Mouse (Mus musculus) gonadal fat pad, adult 2 months (tissue): ENCODE results near the gene Evpl. TPM values are rescaled to one million over a fixed set of nuclear protein-coding genes. Genes with fewer than 3 reads are reported as not detected.
"Not testable (repeated sequence)": the region's sequence is repeated elsewhere in the genome, so short reads cannot be mapped to it uniquely, and the experiment has no call there.

Source experiments
- DNase-seq: peaks from one replicate; pipeline ENCODE4 v3.0.0-alpha.2; 2012; ENCODE audit warnings: low read depth
- polyA plus RNA-seq: library from polyadenylated mRNA; depleted of rRNA; stranded (reverse); fragments of >200 nt; gene quantifications from 2 replicates; pipeline ENCODE4 v1.2.3, GENCODE M21; 2012; rRNA removed

Evpl gene
- polyA plus RNA-seq: 1.2 TPM in 2 replicates

DNA sequence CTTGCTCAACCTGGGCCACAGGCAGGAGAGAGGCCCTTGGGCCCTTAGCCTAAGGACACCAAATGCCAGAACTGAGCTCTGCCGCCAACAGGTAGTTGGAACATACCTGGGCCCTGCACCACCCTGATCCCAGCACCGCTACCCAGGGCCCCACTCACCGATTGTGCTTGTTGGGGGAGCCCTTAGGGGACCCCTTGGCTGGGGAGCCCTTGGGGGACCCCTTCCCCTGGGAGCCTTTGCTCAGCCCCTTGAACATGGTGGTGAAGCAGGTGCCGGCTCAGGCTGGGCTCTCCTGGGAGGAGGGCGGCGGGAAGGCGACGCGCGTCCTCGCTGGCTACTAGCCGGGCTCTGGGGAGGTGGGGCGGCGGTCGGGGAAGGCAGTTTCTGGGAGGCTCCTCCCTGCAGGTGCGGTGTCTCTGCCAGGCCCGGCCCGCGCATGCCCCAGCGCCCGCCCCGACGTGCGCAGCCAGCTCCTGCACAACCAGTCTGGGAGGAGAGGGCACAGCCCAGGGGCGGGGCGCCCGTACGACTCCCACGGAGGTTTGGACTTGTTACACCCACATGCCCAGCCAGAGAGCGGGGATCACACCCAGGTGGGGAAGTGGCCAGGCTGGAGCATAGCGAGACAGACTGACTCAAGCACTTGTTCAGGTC is at the start of gene Evpl:
Gene Evpl (minus strand): TSS at position 336 of the 654 bp plus-strand sequence.
- DNase-seq: peak; percentile 60

DNA sequence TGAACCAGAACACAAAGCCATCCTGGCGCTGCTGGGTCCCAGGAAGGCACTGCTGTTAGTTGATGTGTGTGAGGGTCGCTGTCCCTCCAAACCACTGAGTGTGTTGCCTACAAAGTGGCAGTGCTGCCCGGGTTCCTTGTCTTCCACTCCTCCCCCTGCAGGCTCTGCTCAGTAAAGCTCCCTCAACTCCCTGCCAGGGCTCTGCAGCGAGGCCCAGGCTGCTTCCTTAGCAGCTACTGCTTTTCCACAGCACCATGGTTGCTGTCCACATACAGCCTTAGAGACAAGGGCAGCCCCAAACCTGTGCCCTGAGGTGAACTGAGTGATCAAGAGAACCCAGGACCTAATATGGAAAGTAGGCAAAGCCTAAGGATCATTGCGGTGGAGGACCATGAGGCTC is 49.5 kb upstream of the Evpl start:
- DNase-seq: no peak

DNA sequence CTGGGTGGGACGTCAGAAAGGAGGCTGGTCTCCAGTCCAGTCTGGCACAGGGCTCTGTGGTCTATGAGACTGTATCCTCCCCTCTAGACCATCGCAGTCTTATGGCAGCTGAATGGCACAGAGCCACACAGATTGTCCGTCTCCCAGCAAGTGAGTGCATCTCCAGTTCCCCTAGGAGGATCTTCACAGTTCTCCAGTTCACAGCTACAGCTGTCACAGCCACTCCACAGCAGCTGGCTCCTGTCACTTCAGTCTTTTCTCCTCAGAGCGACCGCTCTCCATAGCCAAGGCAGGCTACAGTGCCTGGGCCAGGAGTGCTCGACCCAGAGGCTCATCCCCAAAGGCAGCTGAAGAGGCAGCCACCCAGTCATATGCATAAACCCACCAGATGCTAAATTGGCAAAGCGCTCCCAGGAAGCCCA is 47.9 kb upstream of the Evpl start:
- no peak for DNase-seq

DNA sequence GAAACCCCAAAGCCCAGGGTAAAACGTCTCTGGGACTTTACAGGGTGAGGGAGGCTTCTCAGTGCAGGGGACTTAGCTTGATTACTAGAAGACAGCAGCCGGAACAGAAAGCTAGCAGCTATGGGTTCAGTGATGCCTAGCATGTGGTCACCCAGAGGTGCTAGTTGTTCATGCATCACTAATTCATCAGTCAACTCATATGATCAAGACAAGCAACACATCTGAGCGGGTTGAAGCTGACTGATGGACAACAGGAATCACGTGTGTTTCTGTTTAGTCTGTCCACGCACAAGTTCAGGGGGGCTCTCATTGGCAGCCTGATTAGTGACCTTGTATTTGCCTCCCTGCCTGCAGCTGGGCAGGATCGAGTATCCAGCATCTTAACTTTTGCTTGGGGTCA is 46.1 kb upstream of the Evpl start:
- no peak for DNase-seq

DNA sequence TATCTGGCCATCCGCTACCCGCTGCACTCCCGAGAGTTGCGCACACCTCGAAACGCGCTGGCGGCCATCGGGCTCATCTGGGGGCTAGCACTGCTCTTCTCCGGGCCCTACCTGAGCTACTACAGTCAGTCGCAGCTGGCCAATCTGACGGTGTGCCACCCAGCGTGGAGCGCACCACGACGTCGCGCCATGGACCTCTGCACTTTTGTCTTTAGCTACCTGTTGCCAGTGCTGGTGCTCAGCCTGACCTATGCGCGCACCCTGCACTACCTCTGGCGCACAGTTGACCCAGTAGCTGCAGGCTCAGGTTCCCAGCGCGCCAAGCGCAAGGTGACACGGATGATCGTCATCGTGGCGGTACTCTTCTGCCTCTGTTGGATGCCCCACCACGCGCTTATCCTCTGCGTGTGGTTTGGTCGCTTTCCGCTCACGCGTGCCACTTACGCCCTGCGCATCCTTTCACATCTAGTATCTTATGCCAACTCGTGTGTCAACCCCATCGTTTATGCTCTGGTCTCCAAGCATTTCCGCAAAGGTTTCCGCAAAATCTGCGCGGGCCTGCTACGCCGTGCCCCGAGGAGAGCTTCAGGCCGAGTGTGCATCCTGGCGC is 45.1 kb upstream of the Evpl start:
- DNase-seq: no peak

DNA sequence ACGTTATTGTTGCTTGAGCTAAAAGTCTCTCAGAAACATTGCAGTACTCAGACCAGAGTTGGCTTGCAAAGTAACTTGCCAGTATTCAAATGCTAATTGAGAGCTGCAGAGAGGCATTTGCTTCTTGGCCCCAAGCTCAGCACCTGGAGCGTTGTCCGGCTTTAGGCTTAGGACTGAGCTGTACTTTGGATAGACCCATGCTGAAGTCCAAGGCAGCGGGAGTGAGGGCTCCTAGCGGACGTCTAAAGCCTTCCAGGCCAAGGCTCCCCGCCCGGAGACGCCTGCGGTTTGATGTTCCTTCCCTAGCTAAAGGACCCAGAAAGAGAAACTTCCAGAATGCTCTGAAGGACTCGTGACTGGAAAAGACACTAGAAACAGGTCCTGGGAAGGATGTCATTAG is 44.2 kb upstream of the Evpl start:
- no peak for DNase-seq

DNA sequence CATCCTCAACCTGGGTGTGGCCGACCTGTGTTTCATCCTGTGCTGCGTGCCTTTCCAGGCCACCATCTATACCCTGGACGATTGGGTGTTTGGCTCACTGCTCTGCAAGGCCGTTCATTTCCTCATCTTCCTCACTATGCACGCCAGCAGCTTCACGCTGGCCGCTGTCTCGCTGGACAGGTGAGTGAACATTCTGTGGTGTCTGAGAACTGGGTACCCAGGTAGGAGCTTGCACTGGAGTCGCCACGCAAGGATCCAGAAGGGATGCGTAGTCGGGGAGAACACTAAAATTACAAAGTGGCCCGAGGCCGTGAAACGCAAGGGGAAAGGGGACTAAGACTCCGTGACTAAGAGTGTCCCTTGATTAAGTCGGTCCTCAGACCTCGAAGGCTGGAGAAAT is 43.8 kb upstream of the Evpl start:
- DNase-seq: no peak

DNA sequence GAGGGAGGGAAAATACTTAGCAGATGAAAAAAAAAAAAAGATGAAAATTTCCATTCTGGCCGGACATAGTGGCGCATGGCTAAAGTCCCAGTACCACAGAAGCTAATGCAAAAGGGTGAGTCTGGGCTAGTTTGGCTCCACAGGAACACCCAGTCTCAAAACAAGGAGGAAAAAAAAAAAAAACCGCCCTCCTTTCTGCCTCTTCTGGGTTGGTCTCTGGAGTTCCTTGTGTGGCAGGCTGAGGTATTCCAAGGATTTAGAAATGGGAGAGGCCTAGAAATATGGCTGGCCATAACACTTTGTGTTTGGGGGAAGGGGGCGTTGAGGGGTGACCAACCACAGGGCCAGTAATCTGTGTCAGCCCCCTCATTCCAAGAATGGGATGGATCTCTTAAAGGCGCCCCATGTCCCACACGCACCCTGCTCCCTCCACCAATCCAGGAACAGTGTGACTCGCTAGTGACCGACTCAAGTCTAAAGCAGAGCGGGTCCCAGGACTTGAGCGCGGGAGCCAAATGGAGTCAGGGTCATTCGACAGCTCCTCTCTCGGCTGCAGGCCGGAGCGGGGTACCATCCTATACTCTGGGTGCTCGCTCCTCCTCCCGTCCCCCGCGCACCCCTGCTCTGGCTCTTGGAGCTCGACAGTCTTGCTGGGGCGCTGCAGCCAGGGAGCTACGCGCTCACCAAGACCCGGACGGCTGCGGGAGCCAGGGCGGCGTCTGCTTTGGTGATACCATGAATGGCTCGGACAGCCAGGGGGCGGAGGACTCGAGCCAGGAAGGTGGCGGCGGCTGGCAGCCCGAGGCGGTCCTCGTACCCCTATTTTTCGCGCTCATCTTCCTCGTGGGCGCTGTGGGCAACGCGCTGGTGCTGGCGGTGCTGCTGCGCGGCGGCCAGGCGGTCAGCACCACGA is 43.1 kb upstream of the Evpl start, which contains the start of gene Galr2:
Gene Galr2 (plus strand): TSS at position 189 of the 913 bp plus-strand sequence.
- DNase-seq: no peak

DNA sequence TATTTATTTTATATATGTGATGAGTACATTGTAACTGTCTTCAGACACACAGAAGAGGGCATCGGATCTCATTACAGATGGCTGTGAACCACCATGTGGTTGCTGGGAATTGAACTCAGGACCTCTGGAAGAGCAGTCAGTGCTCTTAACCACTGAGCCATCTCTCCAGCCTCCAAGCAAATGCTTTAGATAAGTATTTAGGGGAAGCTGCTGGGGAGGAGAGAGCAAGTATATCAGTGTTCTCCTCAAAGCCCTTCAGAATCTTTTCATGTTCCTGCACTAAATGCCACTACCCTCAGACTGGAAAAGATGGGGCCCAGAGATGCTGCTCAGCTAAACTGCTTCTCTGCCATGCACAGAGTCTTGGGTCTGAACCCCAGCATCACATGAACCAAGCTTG is 39.3 kb upstream of the Evpl start:
- DNase-seq: not testable (repeated sequence)

DNA sequence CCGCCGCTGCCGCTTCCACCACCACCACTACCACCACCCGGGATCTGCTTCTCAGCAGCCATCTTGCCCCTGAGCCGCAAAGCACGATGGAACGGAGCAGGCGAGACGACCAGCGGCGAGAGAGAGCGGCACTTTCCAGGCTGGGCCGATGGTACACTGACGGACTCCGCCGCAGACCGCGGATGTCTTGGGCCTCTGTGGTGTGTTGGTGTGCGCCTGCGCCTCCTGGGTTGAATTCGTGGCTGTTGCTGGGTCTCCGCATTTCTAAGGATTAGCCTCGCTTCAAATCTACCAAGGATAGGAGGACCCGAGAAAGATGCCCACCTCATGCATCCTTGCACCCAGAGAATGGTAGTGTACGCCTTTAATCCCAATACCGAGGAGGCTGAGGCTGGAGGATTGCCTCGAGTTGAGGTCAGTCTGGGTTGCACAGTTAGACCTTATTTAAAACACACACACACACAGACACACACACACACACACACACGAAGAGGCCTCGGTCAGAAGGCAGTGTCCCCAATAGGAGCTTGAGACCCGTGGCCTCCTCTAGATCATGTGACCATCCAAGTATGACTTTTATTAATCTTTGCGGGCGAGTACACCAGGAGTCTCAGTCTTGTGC is 36.3 kb upstream of the Evpl start, which contains the start of gene Srp68:
Gene Srp68 (minus strand): TSS at position 173 of the 622 bp plus-strand sequence.
- peak; percentile 49 for DNase-seq

DNA sequence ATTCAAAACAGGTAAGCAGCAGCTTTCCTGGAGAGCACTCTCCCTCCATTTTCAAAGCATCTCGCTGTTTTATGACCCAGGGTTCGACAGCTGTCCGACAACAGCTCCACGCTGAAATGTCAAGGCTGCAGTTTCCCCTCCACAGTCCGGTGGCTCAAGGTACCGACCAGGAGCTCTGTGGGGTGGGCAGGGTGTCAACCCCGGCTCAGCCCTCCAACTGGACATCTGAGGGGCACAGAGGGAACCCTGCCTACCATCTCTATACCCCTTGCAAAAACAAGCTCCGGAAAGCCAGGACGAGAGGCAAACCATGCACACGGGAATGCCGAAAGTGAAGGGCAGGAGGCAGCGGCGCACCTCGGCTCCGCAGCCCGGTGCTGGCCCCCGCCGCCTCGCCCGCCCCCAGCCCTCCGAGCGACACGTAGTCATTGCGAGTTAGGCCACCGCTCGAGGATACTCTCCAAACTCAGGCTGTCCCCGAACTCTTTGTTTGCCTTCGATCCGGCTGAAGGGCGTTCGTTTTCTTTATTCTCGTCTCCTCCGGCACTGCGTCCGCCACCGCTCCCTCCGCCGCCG is 35.7 kb upstream of the Evpl start:
- no peak for DNase-seq

DNA sequence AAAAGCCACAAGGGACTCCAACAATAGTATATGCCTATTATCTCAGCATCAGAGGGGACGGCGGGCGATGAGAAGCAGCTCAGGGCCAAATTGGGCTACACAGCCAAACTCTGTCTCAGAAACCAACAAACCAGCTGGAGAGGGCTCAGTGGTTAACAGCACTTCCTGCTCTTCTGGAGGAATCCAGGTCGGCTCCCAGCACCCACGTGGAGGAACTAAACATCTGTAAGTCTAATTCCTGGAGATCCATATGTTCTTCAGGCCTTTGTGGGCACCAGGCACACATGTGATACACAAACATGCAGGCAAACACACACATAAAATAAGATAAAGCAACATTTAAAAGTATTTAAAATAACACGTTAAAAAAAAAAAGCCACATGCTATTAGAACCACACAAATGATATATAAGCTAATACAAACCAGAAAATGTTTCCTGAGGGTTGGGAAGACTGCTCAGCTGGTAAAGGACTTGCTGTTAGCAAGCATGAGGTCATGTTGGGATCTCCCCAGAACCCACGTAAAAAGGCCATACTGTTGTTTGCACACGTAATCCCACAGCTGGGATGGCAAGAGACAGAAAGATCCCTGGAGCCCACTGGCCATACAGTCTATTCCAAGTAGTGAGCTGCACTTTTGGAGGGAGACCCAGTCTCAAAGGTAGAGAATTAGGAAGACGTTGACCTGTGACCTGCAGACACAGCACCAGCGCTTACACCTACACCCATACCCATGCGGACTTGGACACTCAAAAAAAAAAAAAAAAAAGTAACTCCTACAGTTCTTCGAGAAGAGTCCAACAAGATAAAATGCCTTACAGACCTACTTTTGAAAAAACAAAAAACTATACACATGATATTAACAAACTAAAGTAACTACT is 35.0 kb upstream of the Evpl start:
- no peak for DNase-seq

DNA sequence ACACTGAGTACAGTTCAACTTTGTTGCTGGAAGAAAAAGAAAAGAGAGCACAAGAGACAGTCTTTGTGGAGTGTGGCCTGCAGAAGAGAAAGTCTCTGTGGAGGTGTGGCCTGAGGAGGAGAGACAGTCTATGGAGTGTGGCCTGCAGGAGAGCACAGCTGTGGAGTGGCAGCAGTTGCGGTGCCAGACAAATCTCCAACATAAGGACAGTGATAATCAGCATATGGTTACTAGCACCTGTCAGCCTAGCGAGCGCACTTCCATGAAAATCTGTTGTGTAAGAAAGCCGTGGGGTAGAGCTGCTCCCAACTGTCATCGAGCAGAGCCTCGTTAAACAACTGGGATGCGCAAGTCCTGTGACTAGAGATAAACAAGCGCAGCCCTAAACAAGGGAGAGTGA is 31.7 kb upstream of the Evpl start:
- no peak for DNase-seq

DNA sequence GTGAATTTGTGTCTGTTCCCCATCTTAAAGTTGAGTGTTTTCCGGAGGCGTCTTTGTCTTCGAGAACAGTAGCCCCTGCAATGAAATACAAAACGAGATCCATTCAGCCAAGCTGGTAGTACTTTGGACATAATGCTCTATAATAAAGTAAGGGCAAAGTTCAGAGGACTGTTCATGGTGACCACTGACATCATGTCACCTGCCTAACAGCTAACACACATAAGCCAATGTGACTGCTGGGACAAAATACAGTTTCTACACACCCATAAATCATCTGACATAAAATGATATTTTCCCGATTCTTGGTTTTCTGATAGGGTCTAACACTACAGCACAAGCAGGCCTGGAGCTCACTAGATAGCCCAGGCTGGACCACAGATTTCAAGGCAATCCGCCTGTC is 30.4 kb upstream of the Evpl start:
- DNase-seq: no peak

DNA sequence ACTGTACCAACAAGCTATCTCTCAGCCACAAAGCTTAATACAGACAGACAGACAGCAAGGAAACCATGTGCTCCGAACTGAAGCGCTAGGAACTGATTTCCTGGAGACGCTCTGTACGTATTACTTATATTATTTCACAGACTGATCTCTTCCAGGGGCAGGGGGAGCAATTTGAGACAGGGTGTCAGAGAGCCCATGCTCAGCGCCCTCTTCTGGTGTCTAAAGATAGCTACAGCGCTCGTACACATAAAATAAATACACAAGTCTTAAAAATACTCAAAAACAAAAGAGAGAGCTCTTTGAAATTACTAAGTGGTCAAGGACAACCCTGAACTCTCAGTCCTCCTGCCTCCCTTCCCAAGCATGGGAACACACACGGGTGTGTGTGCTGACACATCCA is 29.8 kb upstream of the Evpl start:
- no peak for DNase-seq

DNA sequence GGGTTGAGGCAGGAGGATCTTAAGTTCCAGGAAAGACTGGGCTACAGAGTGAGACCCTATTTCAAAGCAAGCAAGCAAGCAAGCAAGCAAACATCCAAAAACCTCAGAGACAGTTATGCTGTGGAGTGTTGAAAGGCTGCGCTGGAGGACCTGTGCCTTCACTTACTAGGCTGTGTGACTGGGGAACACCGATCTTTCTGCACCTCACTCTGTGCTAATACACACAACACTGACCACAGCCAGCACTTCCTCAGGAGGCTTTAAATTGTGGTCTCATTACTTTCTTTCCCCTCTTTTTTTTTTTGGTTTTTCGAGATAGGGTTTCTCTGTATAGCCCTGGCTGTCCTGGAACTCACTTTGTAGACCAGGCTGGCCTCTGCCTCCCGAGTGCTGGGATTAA is 28.0 kb upstream of the Evpl start:
- DNase-seq: no peak

DNA sequence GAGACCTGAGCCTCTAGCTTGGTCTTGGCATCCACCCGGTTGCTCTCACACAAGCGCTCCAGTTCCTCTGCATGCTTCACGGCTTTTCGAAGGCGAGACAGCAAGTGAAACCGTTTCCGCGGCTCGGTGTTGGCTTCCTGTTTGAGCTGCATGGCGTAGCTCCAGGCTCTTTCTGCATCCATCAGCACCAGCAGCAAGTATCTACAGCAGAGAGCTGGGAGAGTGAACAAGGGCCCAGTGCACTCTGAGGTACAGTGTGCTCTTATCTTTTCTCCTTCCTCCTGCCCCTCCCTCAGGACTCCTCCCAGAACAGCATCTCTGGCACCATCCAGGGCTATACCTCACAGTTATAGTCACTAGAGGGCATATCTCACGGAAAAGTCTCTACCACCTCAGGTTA is 27.5 kb upstream of the Evpl start:
- no peak for DNase-seq

DNA sequence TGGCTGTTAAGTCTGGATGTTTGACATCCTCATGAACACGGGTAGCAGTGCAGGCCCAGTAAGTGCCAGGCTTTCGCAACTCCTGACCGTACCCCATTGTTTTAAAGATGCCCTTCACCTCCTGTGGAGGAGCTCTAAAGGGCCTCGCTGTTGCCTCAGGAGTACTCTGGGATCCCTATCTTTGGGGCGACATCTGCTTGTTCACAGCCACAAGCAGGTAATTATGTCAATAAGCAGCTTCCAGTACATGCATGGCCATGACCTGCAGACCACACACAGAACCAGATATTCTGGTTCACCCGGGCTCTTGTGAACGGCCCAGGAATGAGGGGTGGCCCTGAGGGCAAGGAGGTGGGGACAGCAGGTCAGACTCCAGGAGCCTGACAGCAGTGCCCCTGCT is 22.4 kb upstream of the Evpl start:
- peak; percentile 66 for DNase-seq

DNA sequence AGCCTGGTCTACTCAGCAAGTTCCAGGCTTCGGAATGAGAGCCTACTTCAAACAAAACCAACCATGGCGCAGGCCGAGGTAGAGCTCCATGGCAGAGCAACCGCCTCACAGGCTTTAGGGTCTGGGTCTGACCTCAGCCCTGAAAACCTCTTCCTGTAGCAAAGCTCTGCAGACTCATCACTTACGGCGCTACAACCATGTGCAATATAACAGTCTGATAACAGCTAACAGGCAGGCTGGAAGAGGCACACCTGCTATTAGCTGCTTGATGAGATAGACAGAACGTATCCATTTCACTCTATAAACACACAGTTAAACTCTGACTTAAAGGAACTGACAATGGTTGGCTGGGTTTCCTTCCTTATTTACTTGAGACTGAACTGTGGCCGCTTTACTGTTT is 21.6 kb upstream of the Evpl start:
- DNase-seq: no peak

DNA sequence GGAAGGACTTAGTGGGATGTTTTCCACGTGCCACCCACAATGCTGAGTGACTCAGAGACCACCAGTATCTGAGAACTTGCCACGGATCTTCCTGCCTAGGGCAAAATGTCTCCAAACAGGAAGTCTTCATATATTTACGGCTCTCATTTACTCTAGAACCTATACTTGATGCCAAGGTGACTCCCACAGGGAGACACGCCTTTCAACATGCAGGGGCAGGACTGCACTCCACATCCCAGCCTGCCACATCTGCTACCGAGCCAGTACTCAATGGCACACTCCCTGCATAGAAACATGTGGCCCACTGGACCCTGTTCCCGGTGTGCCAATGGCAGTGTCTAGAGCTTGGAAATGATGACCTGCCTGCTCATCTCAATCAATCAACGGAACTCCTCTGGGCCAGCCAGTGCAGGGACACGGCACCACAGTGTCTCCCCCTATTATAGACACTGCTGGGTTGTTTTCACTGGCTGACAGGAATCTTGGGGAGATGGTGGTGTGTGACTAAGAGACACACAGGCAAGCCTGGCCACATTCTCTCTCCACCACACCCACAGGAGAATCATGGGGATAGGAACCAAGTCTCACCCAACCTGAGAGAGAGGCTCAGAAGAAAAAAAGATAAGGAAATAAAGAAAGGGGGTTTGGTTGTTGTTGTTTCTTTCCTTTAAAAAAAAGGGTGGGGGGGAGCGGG is 18.3 kb upstream of the Evpl start:
- no peak for DNase-seq
